Mouse (Mus musculus): ENCODE measurements around the gene Kri1. TPM values are rescaled to one million over a fixed set of nuclear protein-coding genes. Genes with fewer than 3 reads are reported as not detected.
"Not testable (repeated sequence)": the region's sequence is repeated elsewhere in the genome, so short reads cannot be mapped to it uniquely, and the experiment has no call there.

The Kri1 gene
- polyA plus RNA-seq, 1 experiment, result 24.9 TPM

DNA sequence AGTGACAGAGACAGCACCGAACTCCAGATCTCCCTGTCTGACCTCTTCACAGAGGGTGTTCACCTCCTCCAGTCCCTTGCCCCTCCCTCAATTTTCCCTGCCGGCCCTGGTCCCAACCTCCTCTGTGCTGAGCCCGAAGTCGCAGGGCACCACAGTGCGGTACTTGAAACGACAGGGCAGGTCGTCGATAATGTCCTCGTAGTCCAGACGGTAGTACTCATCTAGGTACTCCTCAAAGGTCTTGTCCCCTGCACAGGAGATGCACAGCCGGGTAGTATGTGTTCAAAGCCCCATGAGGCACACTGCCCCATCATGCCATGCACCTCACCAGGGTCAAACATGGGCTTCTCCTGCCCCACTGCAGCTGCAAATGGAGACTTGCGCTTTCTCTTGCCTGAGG, 12.0 kb downstream of the Kri1 start:
- no peak overlapping the region for H3K27ac ChIP-seq (ENCODE audit: insufficient read depth, low read length)
- H3K4me1 ChIP-seq (ENCODE audit: control insufficient read depth, insufficient read depth, low read length), result no peaks in the 10 kb centered on the region
- H3K4me3 ChIP-seq (ENCODE audit: insufficient read depth, low read length), result no peak overlapping the region
- TF ChIP-seq POLR2A (IDR thresholded peaks at IDR 0.05; ENCODE audit: low read depth, low read length) (no peak), CTCF (IDR thresholded peaks at IDR 0.05; ENCODE audit: borderline replicate concordance, insufficient read depth, low read length) (no peak)

DNA sequence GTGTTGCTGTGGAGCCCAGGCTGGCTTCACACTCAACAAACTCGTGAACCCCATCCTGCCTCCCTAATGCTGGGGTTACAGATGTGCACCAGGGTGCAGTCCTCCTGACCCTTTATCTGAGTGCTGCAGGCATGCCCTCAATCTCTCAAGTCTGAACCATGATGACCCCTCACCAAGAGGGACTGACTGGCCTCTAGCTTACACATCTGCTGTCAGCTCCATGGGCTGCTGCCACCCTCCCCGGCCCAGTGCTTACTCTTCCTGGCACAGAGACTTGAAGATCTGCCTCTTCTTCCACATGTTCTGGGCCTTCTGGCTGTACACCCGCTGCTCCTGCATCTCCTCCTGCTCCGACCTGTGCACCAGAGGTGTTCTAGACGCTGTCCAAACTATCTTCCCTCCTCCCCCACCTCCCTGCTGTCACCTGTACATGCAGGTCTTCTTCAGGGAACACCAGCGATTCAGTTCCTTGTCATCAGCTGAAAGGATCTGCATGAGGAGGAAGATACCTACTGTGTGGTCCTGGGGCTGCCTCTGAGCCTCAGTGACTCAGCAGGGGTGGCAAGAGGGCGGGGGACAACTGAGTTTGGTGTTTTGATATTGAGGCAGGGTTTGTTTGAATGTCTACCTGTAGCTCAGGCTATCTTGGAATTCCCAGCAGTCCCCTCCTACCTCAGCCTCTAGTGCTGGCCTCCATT, 12.6 kb downstream of the Kri1 start:
- TF ChIP-seq CTCF (IDR thresholded peaks at IDR 0.05; ENCODE audit: borderline replicate concordance, insufficient read depth, low read length) (no peak), POLR2A (IDR thresholded peaks at IDR 0.05; ENCODE audit: low read depth, low read length) (no peak)
- no peak overlapping the region for H3K4me3 ChIP-seq (ENCODE audit: insufficient read depth, low read length)

DNA sequence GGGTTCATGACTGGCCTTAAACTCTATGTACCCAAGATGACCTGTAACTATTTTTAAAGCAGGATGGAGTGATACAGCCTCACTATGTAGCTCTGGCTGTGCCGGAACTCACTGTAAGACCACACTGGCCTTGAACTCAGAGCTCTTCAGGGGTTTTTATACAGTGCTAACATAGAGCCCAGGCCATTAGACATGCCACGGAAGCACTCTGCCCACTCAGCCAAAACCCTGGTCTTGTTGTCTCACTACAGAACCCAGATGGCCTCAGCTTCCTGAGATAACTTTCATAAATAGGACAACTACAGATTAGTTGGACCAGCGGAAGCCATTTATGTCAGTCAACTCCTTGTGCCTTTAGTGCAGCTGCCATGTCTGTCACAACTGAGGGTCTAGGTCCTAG, 13.4 kb downstream of the Kri1 start:
- no peaks in the 10 kb centered on the region for H3K4me1 ChIP-seq (ENCODE audit: control insufficient read depth, insufficient read depth, low read length)
- H3K27ac ChIP-seq (ENCODE audit: insufficient read depth, low read length), result no peak overlapping the region
- no peak overlapping the region for H3K4me3 ChIP-seq (ENCODE audit: insufficient read depth, low read length)
- no peak for TF ChIP-seq CTCF (IDR thresholded peaks at IDR 0.05; ENCODE audit: borderline replicate concordance, insufficient read depth, low read length)
- no peak for TF ChIP-seq POLR2A (IDR thresholded peaks at IDR 0.05; ENCODE audit: low read depth, low read length)

More for the DNA sequence above, 12.6 kb downstream of the Kri1 start:
- H3K27ac ChIP-seq (ENCODE audit: insufficient read depth, low read length), result no peak overlapping the region
- no peaks in the 10 kb centered on the region for H3K4me1 ChIP-seq (ENCODE audit: control insufficient read depth, insufficient read depth, low read length)

DNA sequence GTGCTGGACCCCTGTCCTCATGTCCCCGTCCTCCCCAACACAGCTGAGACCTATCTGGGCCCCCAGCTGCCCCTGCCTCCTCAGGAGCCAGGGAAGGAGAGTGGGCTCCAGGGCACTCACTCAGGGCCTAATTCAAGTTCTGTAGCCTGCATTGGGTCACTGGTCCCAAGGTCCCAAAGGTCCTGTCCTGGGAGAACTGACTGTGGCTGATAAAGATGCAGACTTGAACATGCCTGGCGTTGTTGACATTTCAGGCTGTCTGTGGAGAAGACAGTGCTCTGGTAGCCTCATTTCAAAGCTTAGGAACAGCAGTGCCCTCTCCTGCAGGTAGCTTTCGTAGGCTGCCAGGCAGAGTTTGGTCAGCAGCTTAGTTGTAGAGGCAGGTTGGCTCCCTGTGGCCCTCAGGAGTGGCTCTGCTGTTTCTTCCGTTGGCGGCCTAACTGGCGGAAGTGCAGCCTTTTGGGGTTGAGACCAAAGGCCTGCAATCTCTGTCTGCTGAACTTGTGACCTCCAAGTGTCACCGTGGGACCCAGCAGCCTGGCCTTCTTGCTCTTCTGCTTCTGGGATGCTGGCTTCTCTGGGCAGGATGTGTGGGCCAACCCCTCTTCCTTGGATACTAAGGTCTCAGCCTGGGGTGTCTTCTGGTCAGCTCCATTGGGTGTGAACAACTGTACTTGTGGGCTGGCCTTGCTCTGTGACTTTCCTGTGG, 14.1 kb downstream of the Kri1 start:
- no peaks in the 10 kb centered on the region for H3K4me1 ChIP-seq (ENCODE audit: control insufficient read depth, insufficient read depth, low read length)
- TF ChIP-seq CTCF (IDR thresholded peaks at IDR 0.05; ENCODE audit: borderline replicate concordance, insufficient read depth, low read length), result no peak
- TF ChIP-seq POLR2A (IDR thresholded peaks at IDR 0.05; ENCODE audit: low read depth, low read length), result no peak

DNA sequence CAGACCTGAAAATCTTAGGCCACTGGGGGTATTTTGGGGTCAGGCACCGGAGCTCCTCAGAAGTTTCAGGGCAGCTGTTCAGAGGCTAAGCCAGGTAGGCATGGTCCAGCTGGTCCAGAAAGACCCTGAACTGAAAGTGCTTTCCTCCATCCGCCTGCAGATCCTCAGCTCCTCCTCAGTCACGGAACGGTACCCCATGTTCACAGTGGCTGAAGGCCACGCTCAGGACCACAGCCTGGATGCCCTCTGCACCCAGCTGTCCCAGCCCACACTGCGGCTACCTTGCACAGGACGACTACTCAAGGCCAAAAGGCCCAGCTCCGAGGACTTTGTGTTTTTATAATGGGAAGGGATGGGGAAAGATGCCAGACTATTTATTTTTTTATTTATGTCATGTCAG, 14.7 kb downstream of the Kri1 start:
- TF ChIP-seq POLR2A (IDR thresholded peaks at IDR 0.05; ENCODE audit: low read depth, low read length), result no peak
- no peak for TF ChIP-seq CTCF (IDR thresholded peaks at IDR 0.05; ENCODE audit: borderline replicate concordance, insufficient read depth, low read length)
- no peaks in the 10 kb centered on the region for H3K4me1 ChIP-seq (ENCODE audit: control insufficient read depth, insufficient read depth, low read length)
- H3K27ac ChIP-seq (ENCODE audit: insufficient read depth, low read length), result no peak overlapping the region
- H3K4me3 ChIP-seq (ENCODE audit: insufficient read depth, low read length), result no peak overlapping the region

More for the DNA sequence above, 14.1 kb downstream of the Kri1 start:
- Histone ChIP-seq H3K27ac (ENCODE audit: insufficient read depth, low read length) (no peak overlapping the region), H3K4me3 (ENCODE audit: insufficient read depth, low read length) (no peak overlapping the region)

DNA sequence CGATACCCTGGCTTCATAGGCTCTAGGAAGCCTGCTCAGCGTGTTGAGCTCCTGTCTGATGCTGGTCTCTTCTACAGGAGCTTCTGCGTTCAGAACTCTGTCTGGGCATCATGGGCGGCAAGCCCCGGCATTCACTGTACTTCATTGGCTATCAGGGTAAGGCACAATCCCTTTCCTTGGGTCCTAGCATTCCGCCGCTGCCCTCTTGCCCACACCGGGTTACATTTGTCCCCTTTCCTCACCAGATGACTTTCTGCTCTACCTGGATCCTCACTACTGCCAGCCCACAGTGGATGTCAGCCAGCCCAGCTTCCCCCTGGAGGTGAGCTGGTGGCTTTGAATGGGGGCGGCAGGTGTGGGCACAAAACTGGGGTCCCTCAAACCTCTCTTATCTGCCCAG, 15.4 kb downstream of the Kri1 start:
- no peak overlapping the region for H3K27ac ChIP-seq (ENCODE audit: insufficient read depth, low read length)
- H3K4me3 ChIP-seq (ENCODE audit: insufficient read depth, low read length), result no peak overlapping the region
- no peaks in the 10 kb centered on the region for H3K4me1 ChIP-seq (ENCODE audit: control insufficient read depth, insufficient read depth, low read length)
- TF ChIP-seq POLR2A (IDR thresholded peaks at IDR 0.05; ENCODE audit: low read depth, low read length) (no peak), CTCF (IDR thresholded peaks at IDR 0.05; ENCODE audit: borderline replicate concordance, insufficient read depth, low read length) (no peak)

DNA sequence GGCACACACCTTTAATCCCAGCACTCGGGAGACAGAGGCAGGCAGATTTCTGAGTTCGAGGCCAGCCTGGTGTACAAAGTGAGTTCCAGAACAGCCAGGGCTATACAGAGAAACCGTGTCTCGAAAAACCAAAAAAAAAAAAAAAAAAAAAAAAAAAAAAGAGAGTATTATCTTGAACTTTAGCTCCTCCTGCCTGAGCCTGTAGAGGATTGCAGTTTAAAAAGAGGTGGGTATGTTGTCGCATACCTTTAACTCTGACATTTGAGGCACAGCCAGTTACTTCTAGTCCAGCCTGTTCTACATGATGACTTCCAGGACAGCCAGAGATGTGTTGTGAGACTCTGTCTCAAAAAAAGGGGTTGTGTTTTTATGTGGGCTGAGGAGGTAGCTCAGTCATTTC, 18.2 kb downstream of the Kri1 start:
- H3K4me3 ChIP-seq (ENCODE audit: insufficient read depth, low read length); H3K4me1 ChIP-seq (ENCODE audit: control insufficient read depth, insufficient read depth, low read length); H3K27ac ChIP-seq (ENCODE audit: insufficient read depth, low read length): not testable (repeated sequence)

DNA sequence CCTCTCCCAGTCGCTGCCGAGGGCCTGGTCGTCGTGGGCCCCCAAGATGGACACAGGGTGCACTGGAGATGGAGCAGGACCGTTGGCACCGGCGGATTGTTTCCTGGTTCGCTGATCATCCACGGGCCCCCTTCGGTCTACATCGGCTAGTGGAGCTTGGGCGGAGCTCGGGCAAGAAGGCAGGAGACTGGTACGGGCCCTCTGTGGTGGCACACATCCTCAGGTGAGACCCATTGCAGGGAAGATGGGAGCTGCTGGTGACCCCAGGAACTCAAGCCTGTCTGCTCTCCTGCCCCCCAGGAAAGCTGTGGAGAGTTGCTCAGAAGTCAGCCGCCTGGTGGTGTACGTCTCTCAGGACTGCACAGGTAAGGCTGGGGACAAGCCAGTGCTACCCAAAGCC, 19.5 kb downstream of the Kri1 start:
- Histone ChIP-seq H3K4me1 (ENCODE audit: control insufficient read depth, insufficient read depth, low read length) (peaks cover 5% of the 10 kb centered on the region; the same call in 1 of the 2 replicates), H3K4me3 (ENCODE audit: insufficient read depth, low read length) (no peak overlapping the region), H3K27ac (ENCODE audit: insufficient read depth, low read length) (no peak overlapping the region)
- no peak for TF ChIP-seq POLR2A (IDR thresholded peaks at IDR 0.05; ENCODE audit: low read depth, low read length)
- no peak for TF ChIP-seq CTCF (IDR thresholded peaks at IDR 0.05; ENCODE audit: borderline replicate concordance, insufficient read depth, low read length)

DNA sequence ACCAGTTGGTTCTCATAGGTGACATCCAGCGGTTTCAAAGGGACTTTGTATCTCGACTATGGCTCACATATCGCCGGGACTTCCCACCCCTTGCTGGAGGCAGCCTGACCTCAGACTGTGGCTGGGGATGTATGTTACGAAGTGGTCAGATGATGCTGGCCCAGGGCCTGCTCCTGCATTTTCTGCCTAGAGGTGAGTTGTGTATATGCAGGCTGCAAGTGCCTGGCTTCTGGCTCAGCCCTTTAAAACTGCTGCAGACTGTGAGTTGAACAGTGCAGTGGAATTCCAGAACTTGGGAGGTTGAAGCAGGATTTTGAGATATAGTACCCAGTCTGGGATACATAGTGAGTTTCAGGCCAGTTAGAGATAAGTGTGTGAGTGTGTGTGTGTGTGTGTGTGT, 20.9 kb downstream of the Kri1 start:
- peaks cover 5% of the 10 kb centered on the region; the same call in 1 of the 2 replicates for H3K4me1 ChIP-seq (ENCODE audit: control insufficient read depth, insufficient read depth, low read length)
- no peak overlapping the region for H3K4me3 ChIP-seq (ENCODE audit: insufficient read depth, low read length)
- TF ChIP-seq POLR2A (IDR thresholded peaks at IDR 0.05; ENCODE audit: low read depth, low read length), result no peak
- TF ChIP-seq CTCF (IDR thresholded peaks at IDR 0.05; ENCODE audit: borderline replicate concordance, insufficient read depth, low read length), result no peak
- no peak overlapping the region for H3K27ac ChIP-seq (ENCODE audit: insufficient read depth, low read length)

DNA sequence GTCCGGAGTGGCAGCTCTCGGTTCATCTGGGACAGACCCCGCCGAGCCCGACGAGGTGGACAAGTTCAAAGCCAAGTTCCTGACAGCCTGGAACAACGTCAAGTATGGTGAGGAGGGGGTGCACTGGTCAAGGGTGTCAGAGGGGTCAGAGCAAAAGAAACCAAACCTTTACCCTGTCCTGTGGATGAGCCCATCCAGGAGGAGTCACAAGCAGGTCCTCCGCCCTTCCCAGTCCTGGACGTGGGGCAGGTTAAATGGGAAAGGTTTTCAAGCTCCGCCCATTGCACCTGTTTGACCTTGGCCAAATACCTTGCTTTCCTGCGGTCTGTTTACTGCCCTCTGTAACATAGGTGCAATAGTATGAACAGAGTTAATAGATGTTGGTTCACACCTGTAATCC, 22.2 kb downstream of the Kri1 start:
- H3K4me3 ChIP-seq (ENCODE audit: insufficient read depth, low read length), result peak overlapping the region; percentile 67
- H3K27ac ChIP-seq (ENCODE audit: insufficient read depth, low read length), result no peak overlapping the region

More for the DNA sequence above, 22.2 kb downstream of the Kri1 start:
- H3K4me1 ChIP-seq (ENCODE audit: control insufficient read depth, insufficient read depth, low read length), result peaks cover 5% of the 10 kb centered on the region; the same call in 1 of the 2 replicates
- TF ChIP-seq POLR2A (IDR thresholded peaks at IDR 0.05; ENCODE audit: low read depth, low read length), result no peak
- TF ChIP-seq CTCF (IDR thresholded peaks at IDR 0.05; ENCODE audit: borderline replicate concordance, insufficient read depth, low read length), result no peak
